Mouse (Mus musculus): ENCODE measurements at regions not wholly inside any gene's neighbourhood (a gene's known extent, or its start where the extent isn't known, plus 50 kb on each side); places are given as distances from the start of the nearest gene placed in this dataset.
A peak's percentile ranks its signal among the peaks of the same experiment; 100 is the strongest.

GRCm38 (mm10) chr13:84365503-84365902, 143.4 kb downstream of the Tmem161b start:
- Histone ChIP-seq H3K4me1 (replicated peaks) (no peaks in the 10 kb centered on the region), H3K27ac (no peak overlapping the region), H3K27me3 (no peaks in the 10 kb centered on the region), H3K9ac (replicated peaks) (no peak overlapping the region), H3K36me3 (no peaks in the 10 kb centered on the region), H3K9me3 (0 out of 2 replicates have a peak, but pooled peaks cover 6% of the 10 kb centered on the region), H3K4me3 (replicated peaks) (no peak overlapping the region), H3K4me2 (replicated peaks) (no peak overlapping the region)
- no peak for ATAC-seq

GRCm38 (mm10) chr13:84366017-84366416, 143.9 kb downstream of the Tmem161b start:
- no peak overlapping the region for H3K4me2 ChIP-seq (replicated peaks)
- H3K9ac ChIP-seq (replicated peaks) = no peak overlapping the region
- no peaks in the 10 kb centered on the region for H3K36me3 ChIP-seq
- 0 out of 2 replicates have a peak, but pooled peaks cover 6% of the 10 kb centered on the region for H3K9me3 ChIP-seq
- H3K27me3 ChIP-seq = no peaks in the 10 kb centered on the region
- no peak overlapping the region for H3K4me3 ChIP-seq (replicated peaks)
- no peaks in the 10 kb centered on the region for H3K4me1 ChIP-seq (replicated peaks)
- no peak overlapping the region for H3K27ac ChIP-seq
- ATAC-seq = no peak

- no peaks in the 10 kb centered on the region for H3K4me1 ChIP-seq (replicated peaks)
- H3K9me3 ChIP-seq = 0 out of 2 replicates have a peak, but pooled peaks cover 6% of the 10 kb centered on the region
- no peak overlapping the region for H3K4me3 ChIP-seq (replicated peaks)
- no peak overlapping the region for H3K9ac ChIP-seq (replicated peaks)
- no peak overlapping the region for H3K27ac ChIP-seq
- H3K4me2 ChIP-seq (replicated peaks) = no peak overlapping the region
- no peaks in the 10 kb centered on the region for H3K27me3 ChIP-seq
- 91% methylated on average over 1 of the region's 1 CpGs for WGBS
- no peaks in the 10 kb centered on the region for H3K36me3 ChIP-seq
- no peak for ATAC-seq
These were observed 144.7 kb downstream of the Tmem161b start for GRCm38 (mm10) chr13:84366839-84367238.

- no peak overlapping the region for H3K4me2 ChIP-seq (replicated peaks)
- ATAC-seq = no peak
- 97% methylated on average over 2 of the region's 2 CpGs for WGBS
These were observed 146.1 kb downstream of the Tmem161b start for GRCm38 (mm10) chr13:84368225-84368624.

GRCm38 (mm10) chr13:84374711-84375257, 152.7 kb downstream of the Tmem161b start:
- H3K27ac ChIP-seq = no peak overlapping the region
- 93% methylated on average over 4 of the region's 4 CpGs for WGBS
- H3K4me2 ChIP-seq (replicated peaks) = no peak overlapping the region
- H3K27me3 ChIP-seq = no peaks in the 10 kb centered on the region
- no peak overlapping the region for H3K9ac ChIP-seq (replicated peaks)
- H3K4me1 ChIP-seq (replicated peaks) = no peaks in the 10 kb centered on the region
- H3K9me3 ChIP-seq = no peaks in the 10 kb centered on the region
- no peaks in the 10 kb centered on the region for H3K36me3 ChIP-seq
- H3K4me3 ChIP-seq (replicated peaks) = no peak overlapping the region
- ATAC-seq = no peak

More at GRCm38 (mm10) chr13:84368225-84368624, 146.1 kb downstream of the Tmem161b start:
- Histone ChIP-seq H3K9me3 (0 out of 2 replicates have a peak, but pooled peaks cover 6% of the 10 kb centered on the region), H3K9ac (replicated peaks) (no peak overlapping the region), H3K4me3 (replicated peaks) (no peak overlapping the region), H3K27me3 (no peaks in the 10 kb centered on the region), H3K27ac (no peak overlapping the region), H3K36me3 (no peaks in the 10 kb centered on the region), H3K4me1 (replicated peaks) (no peaks in the 10 kb centered on the region)

- 92% methylated on average over 4 of the region's 4 CpGs for WGBS
- Histone ChIP-seq H3K36me3 (no peaks in the 10 kb centered on the region), H3K27me3 (no peaks in the 10 kb centered on the region), H3K4me3 (replicated peaks) (no peak overlapping the region), H3K4me2 (replicated peaks) (no peak overlapping the region), H3K9me3 (no peaks in the 10 kb centered on the region), H3K4me1 (replicated peaks) (no peaks in the 10 kb centered on the region), H3K9ac (replicated peaks) (no peak overlapping the region), H3K27ac (no peak overlapping the region)
- ATAC-seq = no peak
These were observed 153.8 kb downstream of the Tmem161b start for GRCm38 (mm10) chr13:84375941-84376340.

- no peak for ATAC-seq
- H3K9ac ChIP-seq (replicated peaks) = no peak overlapping the region
- no peak overlapping the region for H3K27ac ChIP-seq
- no peaks in the 10 kb centered on the region for H3K27me3 ChIP-seq
- H3K4me1 ChIP-seq (replicated peaks) = no peaks in the 10 kb centered on the region
- H3K36me3 ChIP-seq = no peaks in the 10 kb centered on the region
- H3K4me3 ChIP-seq (replicated peaks) = no peak overlapping the region
- 90% methylated on average over 5 of the region's 5 CpGs for WGBS
- no peak overlapping the region for H3K4me2 ChIP-seq (replicated peaks)
- peaks cover 2% of the 10 kb centered on the region; the same call in 1 of the 2 replicates for H3K9me3 ChIP-seq
These were observed 156.6 kb downstream of the Tmem161b start for GRCm38 (mm10) chr13:84378553-84379332.

- 94% methylated on average over 3 of the region's 3 CpGs for WGBS
- Histone ChIP-seq H3K4me3 (replicated peaks) (no peak overlapping the region), H3K9me3 (no peaks in the 10 kb centered on the region), H3K36me3 (no peaks in the 10 kb centered on the region), H3K27me3 (no peaks in the 10 kb centered on the region), H3K27ac (no peak overlapping the region), H3K4me1 (replicated peaks) (no peaks in the 10 kb centered on the region), H3K4me2 (replicated peaks) (no peak overlapping the region), H3K9ac (replicated peaks) (no peak overlapping the region)
- ATAC-seq = no peak
These were observed 169.5 kb downstream of the Tmem161b start for GRCm38 (mm10) chr13:84391554-84391953.

- Histone ChIP-seq H3K9ac (replicated peaks) (no peak overlapping the region), H3K9me3 (no peaks in the 10 kb centered on the region), H3K4me3 (replicated peaks) (no peak overlapping the region), H3K4me2 (replicated peaks) (no peak overlapping the region), H3K27ac (peak overlapping the region; percentile 60), H3K36me3 (no peaks in the 10 kb centered on the region), H3K4me1 (replicated peaks) (peaks cover 22% of the 10 kb centered on the region), H3K27me3 (no peaks in the 10 kb centered on the region)
- WGBS = 48% methylated on average over 7 of the region's 7 CpGs
- ATAC-seq = peak; percentile 87
These were observed 176.6 kb downstream of the Tmem161b start for GRCm38 (mm10) chr13:84398476-84399344.

GRCm38 (mm10) chr13:84399345-84400170, 177.5 kb downstream of the Tmem161b start:
- Histone ChIP-seq H3K9me3 (no peaks in the 10 kb centered on the region), H3K36me3 (no peaks in the 10 kb centered on the region), H3K4me3 (replicated peaks) (no peak overlapping the region), H3K4me1 (replicated peaks) (peaks cover 25% of the 10 kb centered on the region), H3K4me2 (replicated peaks) (no peak overlapping the region), H3K27me3 (no peaks in the 10 kb centered on the region), H3K27ac (peak overlapping the region; percentile 44), H3K9ac (replicated peaks) (no peak overlapping the region)
- ATAC-seq = peak; percentile 74
- WGBS = 24% methylated on average over 3 of the region's 3 CpGs

GRCm38 (mm10) chr13:84401006-84401405, 178.9 kb downstream of the Tmem161b start:
- H3K4me2 ChIP-seq (replicated peaks) = no peak overlapping the region
- no peak overlapping the region for H3K9ac ChIP-seq (replicated peaks)
- H3K9me3 ChIP-seq = no peaks in the 10 kb centered on the region
- no peaks in the 10 kb centered on the region for H3K27me3 ChIP-seq
- no peaks in the 10 kb centered on the region for H3K36me3 ChIP-seq
- ATAC-seq = no peak
- no peak overlapping the region for H3K27ac ChIP-seq
- no peak overlapping the region for H3K4me3 ChIP-seq (replicated peaks)
- H3K4me1 ChIP-seq (replicated peaks) = peaks cover 31% of the 10 kb centered on the region
